Mouse (Mus musculus): ENCODE results near the gene Fbxw10. TPM values are rescaled to one million over a fixed set of nuclear protein-coding genes. Genes with fewer than 3 reads are reported as not detected.

Gene Fbxw10
- polyA plus RNA-seq, 2 experiments, result 0.56 to 0.67 TPM

- TF ChIP-seq POLR2A (IDR thresholded peaks at IDR 0.05; ENCODE audit: borderline replicate concordance, extremely low read depth, insufficient read depth, insufficient read length), result peak; percentile 85
- Histone ChIP-seq H3K9ac (ENCODE audit: low read depth, low read length, severe bottlenecking) (peak within 1 kb of the TSS; percentile 92), H3K4me2 (replicated peaks; ENCODE audit: low read depth, low read length, severe bottlenecking) (peak within 1 kb of the TSS; percentile 61)
Measured at GRCm38 (mm10) chr11:62879220-62880048, 32.6 kb downstream of the Fbxw10 start, which contains the start of gene Tvp23b. Gene Tvp23b (plus strand): TSS chr11:62879455.

GRCm38 (mm10) chr11:62883407-62883806, 36.5 kb downstream of the Fbxw10 start:
- no peak for DNase-seq (ENCODE audit: low spot score)

More at GRCm38 (mm10) chr11:62879220-62880048, 32.6 kb downstream of the Fbxw10 start, which contains the start of gene Tvp23b:
- Histone ChIP-seq H3K9me3 (ENCODE audit: control insufficient read depth, low read length) (no peaks in the 10 kb centered on the region), H3K4me3 (replicated peaks; ENCODE audit: low read length) (peak within 1 kb of the TSS; percentile 84), H3K27me3 (ENCODE audit: control insufficient read depth, insufficient read depth, low read length) (no peaks in the 10 kb centered on the region), H3K4me1 (ENCODE audit: control insufficient read depth, insufficient read depth, low read length) (peaks cover 4% of the 10 kb centered on the region), H3K36me3 (ENCODE audit: control insufficient read depth, insufficient read depth, low read length) (peaks cover 13% of the 10 kb centered on the region), H3K27ac (replicated peaks; ENCODE audit: low read depth, low read length) (peak within 1 kb of the TSS; percentile 89)
- WGBS, result 2% methylated on average over 55 of the region's 55 CpGs
- ATAC-seq (ENCODE audit: low FRiP score, low read depth) (peak; percentile 96), DNase-seq (ENCODE audit: low spot score) (peak; percentile 98)

GRCm38 (mm10) chr11:62885323-62885722, 38.5 kb downstream of the Fbxw10 start:
- Histone ChIP-seq H3K27me3 (ENCODE audit: control insufficient read depth, insufficient read depth, low read length) (no peaks in the 10 kb centered on the region), H3K4me3 (replicated peaks; ENCODE audit: low read length) (no peak overlapping the region), H3K9ac (ENCODE audit: low read depth, low read length, severe bottlenecking) (no peak overlapping the region), H3K27ac (replicated peaks; ENCODE audit: low read depth, low read length) (no peak overlapping the region), H3K4me2 (replicated peaks; ENCODE audit: low read depth, low read length, severe bottlenecking) (no peak overlapping the region), H3K36me3 (ENCODE audit: control insufficient read depth, insufficient read depth, low read length) (peaks cover 58% of the 10 kb centered on the region), H3K9me3 (ENCODE audit: control insufficient read depth, low read length) (no peaks in the 10 kb centered on the region), H3K4me1 (ENCODE audit: control insufficient read depth, insufficient read depth, low read length) (peaks cover 2% of the 10 kb centered on the region; the same call in 1 of the 2 replicates)
- ATAC-seq (ENCODE audit: low FRiP score, low read depth) (no peak), DNase-seq (ENCODE audit: low spot score) (no peak)
- no peak for TF ChIP-seq POLR2A (IDR thresholded peaks at IDR 0.05; ENCODE audit: borderline replicate concordance, extremely low read depth, insufficient read depth, insufficient read length)
- WGBS, result 86% methylated on average over 5 of the region's 5 CpGs

More at GRCm38 (mm10) chr11:62883407-62883806, 36.5 kb downstream of the Fbxw10 start:
- Histone ChIP-seq H3K36me3 (ENCODE audit: control insufficient read depth, insufficient read depth, low read length) (peaks cover 46% of the 10 kb centered on the region), H3K9me3 (ENCODE audit: control insufficient read depth, low read length) (no peaks in the 10 kb centered on the region), H3K4me1 (ENCODE audit: control insufficient read depth, insufficient read depth, low read length) (peaks cover 4% of the 10 kb centered on the region), H3K27ac (replicated peaks; ENCODE audit: low read depth, low read length) (no peak overlapping the region), H3K9ac (ENCODE audit: low read depth, low read length, severe bottlenecking) (no peak overlapping the region), H3K27me3 (ENCODE audit: control insufficient read depth, insufficient read depth, low read length) (no peaks in the 10 kb centered on the region), H3K4me3 (replicated peaks; ENCODE audit: low read length) (no peak overlapping the region), H3K4me2 (replicated peaks; ENCODE audit: low read depth, low read length, severe bottlenecking) (no peak overlapping the region)
- 90% methylated on average over 8 of the region's 8 CpGs for WGBS
- no peak for TF ChIP-seq POLR2A (IDR thresholded peaks at IDR 0.05; ENCODE audit: borderline replicate concordance, extremely low read depth, insufficient read depth, insufficient read length)
- no peak for ATAC-seq (ENCODE audit: low FRiP score, low read depth)

GRCm38 (mm10) chr11:62890796-62891195, 43.9 kb downstream of the Fbxw10 start:
- no peaks in the 10 kb centered on the region for H3K4me1 ChIP-seq (ENCODE audit: control insufficient read depth, insufficient read depth, low read length)
- H3K27ac ChIP-seq (replicated peaks; ENCODE audit: low read depth, low read length), result no peak overlapping the region
- ATAC-seq (ENCODE audit: low FRiP score, low read depth), result no peak
- H3K4me2 ChIP-seq (replicated peaks; ENCODE audit: low read depth, low read length, severe bottlenecking), result no peak overlapping the region
- no peaks in the 10 kb centered on the region for H3K9me3 ChIP-seq (ENCODE audit: control insufficient read depth, low read length)
- TF ChIP-seq POLR2A (IDR thresholded peaks at IDR 0.05; ENCODE audit: borderline replicate concordance, extremely low read depth, insufficient read depth, insufficient read length), result no peak
- H3K27me3 ChIP-seq (ENCODE audit: control insufficient read depth, insufficient read depth, low read length), result no peaks in the 10 kb centered on the region
- H3K4me3 ChIP-seq (replicated peaks; ENCODE audit: low read length), result no peak overlapping the region
- DNase-seq (ENCODE audit: low spot score), result no peak
- WGBS, result 70% methylated on average over 4 of the region's 4 CpGs
- peaks cover 85% of the 10 kb centered on the region for H3K36me3 ChIP-seq (ENCODE audit: control insufficient read depth, insufficient read depth, low read length)
- H3K9ac ChIP-seq (ENCODE audit: low read depth, low read length, severe bottlenecking), result no peak overlapping the region

GRCm38 (mm10) chr11:62891763-62892162, 44.9 kb downstream of the Fbxw10 start:
- no peaks in the 10 kb centered on the region for H3K4me1 ChIP-seq (ENCODE audit: control insufficient read depth, insufficient read depth, low read length)
- H3K27ac ChIP-seq (replicated peaks; ENCODE audit: low read depth, low read length), result no peak overlapping the region
- TF ChIP-seq POLR2A (IDR thresholded peaks at IDR 0.05; ENCODE audit: borderline replicate concordance, extremely low read depth, insufficient read depth, insufficient read length), result no peak
- H3K27me3 ChIP-seq (ENCODE audit: control insufficient read depth, insufficient read depth, low read length), result no peaks in the 10 kb centered on the region
- H3K4me3 ChIP-seq (replicated peaks; ENCODE audit: low read length), result no peak overlapping the region
- no peak overlapping the region for H3K4me2 ChIP-seq (replicated peaks; ENCODE audit: low read depth, low read length, severe bottlenecking)
- ATAC-seq (ENCODE audit: low FRiP score, low read depth) (no peak), DNase-seq (ENCODE audit: low spot score) (no peak)
- WGBS, result 87% methylated on average over 11 of the region's 11 CpGs
- no peak overlapping the region for H3K9ac ChIP-seq (ENCODE audit: low read depth, low read length, severe bottlenecking)
- H3K9me3 ChIP-seq (ENCODE audit: control insufficient read depth, low read length), result no peaks in the 10 kb centered on the region
- peaks cover 77% of the 10 kb centered on the region for H3K36me3 ChIP-seq (ENCODE audit: control insufficient read depth, insufficient read depth, low read length)
